Mouse (Mus musculus) thymus, adult 2 months (tissue): Measurements from ENCODE around the gene Tdrd12.

Source experiments
- CTCF ChIP-seq: fragments of 200-500 bp; IDR thresholded peaks from 2 replicates; pipeline ENCODE4 v1.5.1; 2012; ENCODE audit warnings: mild to moderate bottlenecking, control low read depth, low read length, moderate library complexity, borderline replicate concordance; ENCODE audit not compliant: control insufficient read depth, poor library complexity, insufficient read depth; ENCODE audit errors: extremely low read depth
- POLR2A ChIP-seq: fragments of 200-500 bp; IDR thresholded peaks from 2 replicates; pipeline ENCODE4 v1.6.1; 2012; ENCODE audit warnings: mild to moderate bottlenecking, low read length, control low read depth, moderate library complexity; ENCODE audit not compliant: control insufficient read depth, poor library complexity, insufficient read depth; ENCODE audit errors: extremely low read depth

DNA sequence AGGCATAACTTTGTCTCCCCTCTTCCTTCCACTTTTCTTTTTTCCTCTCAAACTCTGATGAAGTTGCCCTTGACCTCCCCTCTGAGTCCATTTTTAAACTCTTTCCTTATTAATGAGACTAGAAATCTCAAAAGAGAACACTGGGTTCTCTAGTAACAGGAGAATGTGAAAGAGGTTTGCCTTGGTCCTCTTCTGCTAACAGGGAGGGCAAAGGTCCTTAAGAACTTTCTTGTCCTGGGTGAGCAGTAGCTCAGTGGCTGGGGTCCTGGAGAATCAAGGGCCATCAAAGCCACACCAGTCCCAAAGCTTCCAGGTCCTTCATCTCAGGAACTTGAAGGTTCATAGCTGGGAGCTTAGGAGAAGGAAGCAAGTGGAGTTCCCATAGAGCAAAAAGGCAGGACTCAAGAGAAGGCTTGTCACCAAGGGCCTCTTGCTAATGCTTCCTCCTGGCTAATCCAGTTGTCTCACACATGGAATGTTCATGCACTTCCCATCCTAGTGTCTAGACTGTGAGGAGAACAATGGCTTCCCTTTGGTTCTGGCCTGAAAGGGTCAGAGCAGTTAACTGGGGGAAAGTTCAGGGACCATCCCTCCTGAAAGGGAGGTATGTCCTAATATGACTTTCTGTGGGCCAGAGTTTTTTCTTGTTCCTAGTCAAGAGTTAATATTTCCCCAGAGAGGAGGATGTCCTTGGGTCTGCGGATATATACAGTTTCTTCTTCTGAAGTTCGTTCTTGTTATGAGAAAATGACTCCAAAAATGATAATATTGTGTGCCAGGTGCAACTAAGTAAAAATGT lies 26.7 kb upstream of the Tdrd12 start:
- TF ChIP-seq CTCF (no peak), POLR2A (no peak)
